In the genomic region with DNA sequence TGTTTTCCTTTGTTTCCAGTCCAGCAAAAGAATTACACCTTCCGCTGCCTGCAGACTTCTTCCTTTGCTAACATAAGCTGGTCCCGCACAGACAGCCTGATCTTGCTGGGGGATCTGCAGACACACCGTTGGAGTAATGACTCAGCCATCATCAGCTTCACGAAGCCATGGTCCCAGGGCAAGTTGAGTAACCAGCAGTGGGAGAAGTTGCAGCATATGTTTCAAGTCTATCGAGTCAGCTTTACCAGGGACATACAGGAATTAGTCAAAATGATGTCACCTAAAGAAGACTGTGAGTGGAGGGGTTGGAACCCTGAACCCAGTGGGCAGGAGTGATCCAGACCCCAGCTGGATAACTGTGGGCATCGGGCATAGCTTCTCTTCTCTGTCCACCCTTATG, we compare ENCODE assay signal across 7 mouse cellular contexts. TPM values are rescaled to one million over a fixed set of nuclear protein-coding genes. Genes with fewer than 3 reads are reported as not detected.
DNase-seq lines count a peak whose midpoint lies in the region; ATAC-seq and TF ChIP-seq lines count a peak whose summit lies in the region.
"Not testable (repeated sequence)": the region's sequence is repeated elsewhere in the genome, so short reads cannot be mapped to it uniquely, and the experiment has no call there.

No protein-coding gene starts in this region.

- TF ChIP-seq CTCF in liver, adult 2 months (IDR thresholded peaks at IDR 0.05; ENCODE audit: low read depth, low read length) = not testable (repeated sequence)

- H3K4me3 ChIP-seq in forebrain, embryonic 14.5 days (ENCODE audit: low read depth, low read length) = peak overlapping the region; percentile 20; the same call in 1 of the 2 replicates
- peak overlapping the region; percentile 51 for H3K4me3 ChIP-seq in heart, embryonic 16.5 days (ENCODE audit: low read length)
- H3K4me3 ChIP-seq in intestine, embryonic 16.5 days (ENCODE audit: low read length) = peak overlapping the region; percentile 45
- H3K4me3 ChIP-seq in liver, adult 2 months (ENCODE audit: insufficient read depth, low read depth, low read length); neural tube, embryonic 11.5 days (ENCODE audit: low read depth, low read length): not testable (repeated sequence)

- not testable (repeated sequence) for H3K36me3 ChIP-seq in forebrain, embryonic 14.5 days (ENCODE audit: control insufficient read depth, insufficient read depth, low read length); heart, embryonic 16.5 days (ENCODE audit: control insufficient read depth, insufficient read depth); intestine, embryonic 16.5 days (ENCODE audit: control insufficient read depth, insufficient read depth, low read length); liver, adult 2 months (ENCODE audit: control insufficient read depth, insufficient read depth, low read length); neural tube, embryonic 11.5 days (ENCODE audit: control insufficient read depth, insufficient read depth, low read length)

- peak overlapping the region; percentile 56; the same call in 1 of the 2 replicates for H3K9ac ChIP-seq in forebrain, embryonic 14.5 days (ENCODE audit: low read length)
- H3K9ac ChIP-seq in heart, embryonic 16.5 days (ENCODE audit: low read length) = peak overlapping the region; percentile 70
- H3K9ac ChIP-seq in intestine, embryonic 16.5 days (ENCODE audit: low read depth, low read length) = peak overlapping the region; percentile 64
- peak overlapping the region; percentile 33; the same call in 1 of the 2 replicates for H3K9ac ChIP-seq in liver, adult 2 months (ENCODE audit: low read depth, low read length)
- H3K9ac ChIP-seq in neural tube, embryonic 11.5 days (ENCODE audit: low read length) = not testable (repeated sequence)

- peak; percentile 90 for ATAC-seq in common myeloid progenitor, adult 5-6 weeks (replicated peaks; ENCODE audit: low read depth, poor library complexity, severe bottlenecking)
- 0 out of 2 replicates have a peak, but pooled peaks have one; percentile 18 for ATAC-seq in forebrain, embryonic 14.5 days
- not testable (repeated sequence) for ATAC-seq in heart, embryonic 16.5 days (replicated peaks; ENCODE audit: extremely low read depth, insufficient read depth, low FRiP score); neural tube, embryonic 11.5 days (ENCODE audit: insufficient read depth, low FRiP score, low TSS enrichment)
- ATAC-seq in intestine, embryonic 16.5 days = 0 out of 2 replicates have a peak, but pooled peaks have one; percentile 13
- ATAC-seq in megakaryocyte, adult 5-6 weeks (ENCODE audit: poor library complexity, severe bottlenecking) = peak; percentile 90

- not testable (repeated sequence) for DNase-seq in forebrain, embryonic 14.5 days (ENCODE audit: low spot score); liver, adult 2 months (ENCODE audit: extremely low read depth, low read depth, low spot score); neural tube, embryonic 11.5 days (ENCODE audit: low spot score)

- not testable (repeated sequence) for H3K9me3 ChIP-seq in forebrain, embryonic 14.5 days (replicated peaks; ENCODE audit: control insufficient read depth, low read length); heart, embryonic 16.5 days (replicated peaks; ENCODE audit: control insufficient read depth, low read length); intestine, embryonic 16.5 days (ENCODE audit: control insufficient read depth, low read length); neural tube, embryonic 11.5 days (ENCODE audit: control insufficient read depth, low read length)

- peak overlapping the region; percentile 52 for H3K4me2 ChIP-seq in forebrain, embryonic 14.5 days (ENCODE audit: low read length)
- H3K4me2 ChIP-seq in heart, embryonic 16.5 days (ENCODE audit: low read depth, low read length) = peak overlapping the region; percentile 68
- H3K4me2 ChIP-seq in intestine, embryonic 16.5 days (ENCODE audit: low read depth, low read length) = peak overlapping the region; percentile 71
- peak overlapping the region; percentile 43 for H3K4me2 ChIP-seq in neural tube, embryonic 11.5 days (ENCODE audit: low read depth)

- TF ChIP-seq POLR2A in liver, adult 2 months (IDR thresholded peaks at IDR 0.05; ENCODE audit: extremely low read depth, insufficient read depth, low read length) = not testable (repeated sequence)

- H3K27me3 ChIP-seq in forebrain, embryonic 14.5 days (replicated peaks; ENCODE audit: control insufficient read depth, insufficient read depth, low read length); heart, embryonic 16.5 days (ENCODE audit: control insufficient read depth, insufficient read depth, low read length); intestine, embryonic 16.5 days (replicated peaks; ENCODE audit: control insufficient read depth, insufficient read depth, low read length); liver, adult 2 months (ENCODE audit: control insufficient read depth, insufficient read depth, low read length); neural tube, embryonic 11.5 days (ENCODE audit: control insufficient read depth, insufficient read depth, low read length): not testable (repeated sequence)

- not testable (repeated sequence) for H3K4me1 ChIP-seq in forebrain, embryonic 14.5 days (ENCODE audit: control insufficient read depth, insufficient read depth, low read length); heart, embryonic 16.5 days (ENCODE audit: control insufficient read depth, insufficient read depth, low read length); intestine, embryonic 16.5 days (ENCODE audit: control insufficient read depth, insufficient read depth, low read length); liver, adult 2 months (ENCODE audit: control insufficient read depth, insufficient read depth, low read length); neural tube, embryonic 11.5 days (ENCODE audit: control insufficient read depth, insufficient read depth, low read length)

- not testable (repeated sequence) for H3K27ac ChIP-seq in forebrain, embryonic 14.5 days (ENCODE audit: low read depth, low read length); heart, embryonic 16.5 days (ENCODE audit: low read length); intestine, embryonic 16.5 days (ENCODE audit: low read length); liver, adult 2 months (replicated peaks; ENCODE audit: insufficient read depth, low read depth, low read length); neural tube, embryonic 11.5 days (ENCODE audit: low read depth, low read length)

- not testable (repeated sequence) for H3K79me2 ChIP-seq in liver, adult 2 months (ENCODE audit: control insufficient read depth, insufficient read depth, low read length)

- 29% methylated on average over 5 of the region's 6 CpGs for WGBS in forebrain, embryonic 14.5 days
- 42% methylated on average over 5 of the region's 6 CpGs for WGBS in heart, embryonic 16.5 days
- 35% methylated on average over 5 of the region's 6 CpGs for WGBS in intestine, embryonic 16.5 days
- 39% methylated on average over 6 of the region's 6 CpGs for WGBS in liver, adult 2 months
- WGBS in neural tube, embryonic 11.5 days = 36% methylated on average over 5 of the region's 6 CpGs

RNA-seq across cellular contexts. Expression of a gene that starts 12.3 kb away (rescaled TPM):
- 23.9 and 29.4 TPM in 2 replicates for total RNA-seq in common myeloid progenitor, adult 5-6 weeks (2017)
- polyA plus RNA-seq in forebrain, embryonic 14.5 days (2014; fragmentation: Nextera tagmentation; extraction: Ambion mirVana) = 35.7 and 38.5 TPM in 2 replicates
- 56.4 and 60.7 TPM in 2 replicates for polyA plus RNA-seq in heart, embryonic 16.5 days (2015; fragmentation: Nextera tagmentation; extraction: Ambion mirVana)
- polyA plus RNA-seq in intestine, embryonic 16.5 days (2015; fragmentation: Nextera tagmentation; extraction: Ambion mirVana) = 30.0 and 30.5 TPM in 2 replicates
- total RNA-seq in liver, adult 2 months (2014; rRNA removed) = 336 and 410 TPM in 2 replicates
- 251 and 268 TPM in 2 replicates for polyA plus RNA-seq in liver, adult 2 months (2012; rRNA removed)
- total RNA-seq in megakaryocyte, adult 5-6 weeks (2015) = 15.3 and 27.2 TPM in 2 replicates
- 16.5 and 18.5 TPM in 2 replicates for total RNA-seq in megakaryocyte, adult 5-6 weeks (2017)
- 26.9 and 32.0 TPM in 2 replicates for polyA plus RNA-seq in neural tube, embryonic 11.5 days (2014; fragmentation: Nextera tagmentation; extraction: Ambion mirVana)
